Mouse (Mus musculus) G1E (cell line): ENCODE data around the gene Plekhj1. TPM values are rescaled to one million over a fixed set of nuclear protein-coding genes. Genes with fewer than 3 reads are reported as not detected.

Experiments
- ATAC-seq: 2 replicates; pipeline ENCODE4 v1.8.0; 2016; ENCODE audit warnings: mild to moderate bottlenecking; ENCODE audit not compliant: insufficient number of reproducible peaks, poor library complexity, low FRiP score, severe bottlenecking; ENCODE audit errors: extremely low read depth
- DNase-seq: peaks from one replicate; pipeline ENCODE4 v3.0.0; 2012; ENCODE audit warnings: low spot score
- H3K27me3 ChIP-seq: 2 replicates; pipeline ENCODE4 v1.6.1; 2012; ENCODE audit warnings: mild to moderate bottlenecking, low read length, inconsistent platforms; ENCODE audit not compliant: insufficient read depth
- H3K36me3 ChIP-seq: replicated peaks from 2 replicates; pipeline ENCODE3; 2012; ENCODE audit warnings: mild to moderate bottlenecking, inconsistent platforms
- H3K4me1 ChIP-seq: 2 replicates; pipeline ENCODE4 v1.6.1; 2012; ENCODE audit warnings: low read depth, low read length, inconsistent platforms, mixed read lengths; ENCODE audit not compliant: insufficient read depth
- H3K4me3 ChIP-seq: 2 replicates; pipeline ENCODE4 v1.5.1; 2012; ENCODE audit warnings: low read depth, mild to moderate bottlenecking, inconsistent platforms, low read length, moderate library complexity, mixed read lengths
- H3K9me3 ChIP-seq: replicated peaks from 2 replicates; pipeline ENCODE4 v1.6.1; 2012; ENCODE audit warnings: inconsistent platforms
- CTCF ChIP-seq: IDR thresholded peaks from 2 replicates; pipeline ENCODE4 v1.5.1; 2012; ENCODE audit warnings: low read depth, low read length, inconsistent platforms, mixed read lengths
- GATA1 ChIP-seq: IDR thresholded peaks from 2 replicates; pipeline ENCODE4 v1.6.1; 2012; ENCODE audit warnings: borderline replicate concordance, low read length, inconsistent platforms, mixed read lengths
- GATA2 ChIP-seq: IDR thresholded peaks from 2 replicates; pipeline ENCODE4 v1.6.1; 2012; ENCODE audit warnings: low read depth, low read length, inconsistent platforms, borderline replicate concordance
- POLR2AphosphoS5 ChIP-seq: IDR thresholded peaks from 2 replicates; pipeline ENCODE4 v1.6.1; 2012; ENCODE audit warnings: low read depth, low read length, inconsistent platforms; ENCODE audit not compliant: insufficient replicate concordance
- TAL1 ChIP-seq: conservative IDR thresholded peaks from 2 replicates; pipeline ENCODE4 v1.6.1; 2012; ENCODE audit warnings: low read depth, low read length, inconsistent platforms, mixed read lengths
- polyA plus RNA-seq: library from polyadenylated mRNA; stranded (reverse); fragments of >175 nt; gene quantifications from 2 replicates; pipeline ENCODE4 v1.2.3, GENCODE M21; 2012
- total RNA-seq, 2 experiments: library from RNA; stranded (forward) in 1 of 2; stranded (reverse) in 1 of 2; fragments of 200-1000 nt in 1 of 2; fragments of >200 nt in 1 of 2; fragmentation: Nextera tagmentation in 1 of 2; gene quantifications; 2 replicates each; pipeline ENCODE4 v1.2.3; 2014 to 2017

Gene Plekhj1
- total and polyA plus RNA-seq, 3 experiments, result 68.0 to 325 (median 122) TPM

DNA sequence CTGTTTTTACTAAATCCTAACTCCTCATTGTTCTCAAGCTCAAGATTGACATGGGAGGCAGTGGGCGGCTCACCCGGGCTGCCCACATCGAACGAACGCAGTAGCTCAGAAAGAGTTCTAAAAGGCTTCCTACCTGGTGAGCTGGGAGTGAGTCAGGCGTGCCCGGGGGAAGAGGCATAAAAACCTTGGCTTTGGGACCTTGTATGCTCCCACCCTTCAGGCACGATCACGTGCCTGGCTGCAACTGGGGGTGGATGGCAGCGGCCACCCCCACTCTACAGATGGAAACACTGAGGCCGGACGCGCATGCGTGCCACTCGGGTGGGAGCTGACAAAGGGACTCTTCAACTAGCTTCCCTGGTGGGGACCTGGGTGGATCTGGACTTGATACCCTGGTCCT is 43.9 kb upstream of the Plekhj1 start:
- no peaks in the 10 kb centered on the region for H3K9me3 ChIP-seq
- DNase-seq (no peak), ATAC-seq (no peak)
- peaks cover 11% of the 10 kb centered on the region for H3K4me1 ChIP-seq
- no peaks in the 10 kb centered on the region for H3K36me3 ChIP-seq
- H3K4me3 ChIP-seq, result no peak overlapping the region
- peaks cover 90% of the 10 kb centered on the region for H3K27me3 ChIP-seq
- no peak for TF ChIP-seq TAL1

DNA sequence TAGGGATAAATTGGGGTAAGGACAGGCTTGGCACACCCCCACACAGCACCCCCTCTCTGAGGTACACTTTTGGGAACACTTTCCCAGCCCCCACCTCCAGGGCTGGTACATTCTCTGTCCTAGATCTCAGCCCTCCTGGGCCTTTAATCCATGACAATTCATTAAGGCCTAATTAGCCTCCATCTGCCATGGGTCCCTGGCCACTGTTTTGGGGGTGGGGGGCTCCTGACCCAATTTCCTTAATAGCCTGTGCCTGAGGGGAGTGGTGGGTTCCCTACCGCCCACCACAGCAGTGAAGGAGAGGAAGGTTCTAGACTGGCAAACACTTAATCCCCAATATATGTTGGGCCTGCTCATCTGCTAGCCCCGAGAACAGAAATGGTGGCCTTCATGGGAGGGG is 43.3 kb upstream of the Plekhj1 start:
- Histone ChIP-seq H3K36me3 (no peaks in the 10 kb centered on the region), H3K27me3 (peaks cover 93% of the 10 kb centered on the region), H3K4me3 (no peak overlapping the region), H3K4me1 (peaks cover 17% of the 10 kb centered on the region), H3K9me3 (no peaks in the 10 kb centered on the region)
- no peak for TF ChIP-seq GATA2
- no peak for TF ChIP-seq GATA1
- no peak for TF ChIP-seq POLR2AphosphoS5
- TF ChIP-seq TAL1, result no peak
- TF ChIP-seq CTCF, result no peak
- ATAC-seq, result no peak
- no peak for DNase-seq

DNA sequence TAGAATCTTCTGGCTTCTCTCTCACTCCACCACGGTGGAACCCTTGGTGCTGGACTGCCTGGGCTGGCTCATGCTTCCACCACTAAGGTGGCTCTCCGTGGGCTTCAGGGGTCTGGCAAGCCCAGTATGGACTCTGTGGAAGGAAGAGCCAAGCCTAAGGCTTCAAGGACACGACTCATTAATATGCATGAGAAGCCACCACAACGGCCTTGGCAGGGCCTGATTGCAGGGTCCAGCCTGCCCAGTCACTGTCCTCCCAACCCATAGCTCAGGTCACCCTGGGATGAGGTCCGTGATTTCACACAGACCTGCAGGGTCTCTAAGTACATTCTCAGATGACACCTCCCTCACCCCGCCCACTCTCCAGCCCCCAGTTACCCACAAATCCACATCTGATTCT is 41.4 kb upstream of the Plekhj1 start:
- Histone ChIP-seq H3K9me3 (peaks cover 11% of the 10 kb centered on the region), H3K27me3 (peaks cover 93% of the 10 kb centered on the region), H3K4me1 (peaks cover 20% of the 10 kb centered on the region), H3K36me3 (no peaks in the 10 kb centered on the region), H3K4me3 (no peak overlapping the region)
- DNase-seq (no peak), ATAC-seq (no peak)
- TF ChIP-seq GATA1, result no peak
- TF ChIP-seq GATA2, result no peak
- TF ChIP-seq TAL1, result no peak

DNA sequence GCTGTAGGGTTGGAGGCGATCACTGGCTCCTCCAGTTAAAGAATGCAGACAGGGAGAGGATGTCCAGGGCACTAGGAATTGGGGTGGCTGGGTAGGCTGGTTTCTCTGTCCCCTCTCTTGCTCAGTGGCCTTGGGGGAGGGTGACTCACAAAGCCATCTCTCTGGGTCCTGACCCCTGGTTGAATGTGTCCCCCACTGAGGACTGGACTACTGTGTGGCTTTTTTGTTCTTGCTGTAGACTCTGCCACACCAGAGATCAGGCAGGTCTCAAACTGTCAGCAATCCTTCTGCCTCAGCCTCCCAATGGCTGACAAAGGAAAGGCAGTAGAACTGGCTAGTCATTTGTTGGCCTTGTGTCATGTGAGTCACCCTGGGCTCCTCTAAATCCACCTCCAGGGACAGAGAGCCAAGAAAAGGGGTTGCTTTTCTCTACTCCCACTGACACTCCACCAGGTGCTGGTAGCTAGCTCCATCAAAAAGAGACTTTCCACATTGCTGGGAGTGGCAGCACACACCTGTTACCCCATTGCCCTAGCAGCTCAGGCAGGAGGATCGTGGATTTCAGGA is 40.0 kb upstream of the Plekhj1 start:
- no peak for TF ChIP-seq GATA1
- no peak for TF ChIP-seq CTCF
- no peak for TF ChIP-seq POLR2AphosphoS5
- TF ChIP-seq GATA2, result no peak
- TF ChIP-seq TAL1, result no peak
- peaks cover 23% of the 10 kb centered on the region for H3K4me1 ChIP-seq
- peaks cover 88% of the 10 kb centered on the region for H3K27me3 ChIP-seq

DNA sequence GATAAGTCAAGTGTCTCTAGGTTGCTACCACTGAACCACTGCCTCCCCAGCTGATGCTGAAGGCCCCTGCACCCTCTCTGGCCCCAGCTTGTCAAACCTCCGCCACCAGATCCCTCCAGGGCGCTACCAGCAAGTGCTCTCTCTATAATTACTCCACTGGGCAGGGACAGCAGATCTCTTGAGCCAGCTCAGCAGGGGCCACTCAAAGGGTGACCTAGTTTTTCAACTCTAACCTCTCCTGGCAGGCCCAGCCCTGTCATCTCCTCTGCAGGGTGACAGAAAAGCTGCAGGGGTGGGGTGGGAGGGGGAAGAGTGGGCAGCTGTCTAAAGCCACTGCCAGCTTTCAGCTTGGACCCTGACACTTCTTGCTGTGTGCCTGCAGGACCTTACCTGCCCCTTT is 39.4 kb upstream of the Plekhj1 start:
- no peak for TF ChIP-seq TAL1
- no peak for TF ChIP-seq CTCF
- no peak for TF ChIP-seq GATA2
- TF ChIP-seq POLR2AphosphoS5, result no peak
- no peaks in the 10 kb centered on the region for H3K36me3 ChIP-seq
- DNase-seq, result no peak
- H3K4me1 ChIP-seq, result peaks cover 23% of the 10 kb centered on the region
- H3K4me3 ChIP-seq, result no peak overlapping the region
- H3K27me3 ChIP-seq, result peaks cover 86% of the 10 kb centered on the region
- peaks cover 18% of the 10 kb centered on the region for H3K9me3 ChIP-seq
- no peak for ATAC-seq

More for the DNA sequence above, 40.0 kb upstream of the Plekhj1 start:
- Histone ChIP-seq H3K4me3 (no peak overlapping the region), H3K9me3 (peaks cover 18% of the 10 kb centered on the region), H3K36me3 (no peaks in the 10 kb centered on the region)
- no peak for DNase-seq
- ATAC-seq, result no peak

DNA sequence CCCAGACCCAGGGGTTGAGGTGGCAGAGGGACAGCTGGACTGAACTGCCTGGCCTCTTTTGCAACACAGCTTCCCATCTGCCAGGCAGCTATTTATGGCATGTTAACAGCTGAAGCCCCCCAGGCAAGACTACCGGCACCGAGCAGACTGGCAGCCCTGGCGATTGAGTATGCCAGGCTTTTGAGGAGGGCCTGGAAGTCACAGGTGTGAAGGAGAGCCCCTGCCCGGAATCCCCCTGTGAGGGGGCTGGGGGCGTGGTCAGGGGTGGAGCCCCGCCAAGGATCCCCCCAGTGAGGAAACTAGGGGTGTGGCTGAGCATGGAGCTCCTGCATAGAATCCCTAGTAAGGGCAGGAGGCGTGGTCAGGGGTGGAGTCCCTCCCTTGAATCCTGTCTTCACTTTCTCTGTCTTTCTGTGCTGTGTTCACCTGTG is 38.5 kb upstream of the Plekhj1 start:
- DNase-seq (no peak), ATAC-seq (no peak)
- Histone ChIP-seq H3K27me3 (peaks cover 81% of the 10 kb centered on the region), H3K9me3 (peaks cover 18% of the 10 kb centered on the region), H3K36me3 (no peaks in the 10 kb centered on the region), H3K4me1 (peaks cover 26% of the 10 kb centered on the region), H3K4me3 (no peak overlapping the region)
- TF ChIP-seq GATA2 (no peak), GATA1 (no peak), TAL1 (no peak), POLR2AphosphoS5 (no peak), CTCF (no peak)

DNA sequence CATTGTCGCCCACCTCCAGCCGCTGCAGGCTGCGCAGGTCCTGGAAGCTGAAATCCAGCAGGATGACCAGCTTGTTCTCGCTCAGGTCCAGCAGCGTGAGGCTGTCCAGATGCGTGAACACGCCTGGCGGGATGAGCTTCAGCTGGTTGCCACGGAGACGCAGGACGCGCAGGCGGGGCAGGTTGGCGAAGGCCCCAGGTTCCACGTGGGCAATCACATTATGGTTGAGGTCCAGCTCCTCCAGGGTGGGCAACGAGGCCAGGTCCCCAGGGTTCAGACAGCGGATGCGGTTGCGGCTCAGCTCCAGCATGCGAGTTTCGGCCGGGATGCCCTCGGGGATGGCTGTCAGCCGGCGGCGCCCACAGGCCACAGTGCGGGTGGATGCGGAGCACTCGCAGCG is 37.2 kb upstream of the Plekhj1 start:
- DNase-seq, result no peak
- Histone ChIP-seq H3K4me3 (peak overlapping the region; percentile 6; the same call in 1 of the 2 replicates), H3K9me3 (peaks cover 18% of the 10 kb centered on the region), H3K27me3 (peaks cover 68% of the 10 kb centered on the region), H3K4me1 (peaks cover 39% of the 10 kb centered on the region), H3K36me3 (peaks cover 11% of the 10 kb centered on the region)
- no peak for TF ChIP-seq GATA1
- no peak for TF ChIP-seq POLR2AphosphoS5
- no peak for TF ChIP-seq TAL1
- no peak for TF ChIP-seq CTCF
- no peak for TF ChIP-seq GATA2
- ATAC-seq, result no peak

DNA sequence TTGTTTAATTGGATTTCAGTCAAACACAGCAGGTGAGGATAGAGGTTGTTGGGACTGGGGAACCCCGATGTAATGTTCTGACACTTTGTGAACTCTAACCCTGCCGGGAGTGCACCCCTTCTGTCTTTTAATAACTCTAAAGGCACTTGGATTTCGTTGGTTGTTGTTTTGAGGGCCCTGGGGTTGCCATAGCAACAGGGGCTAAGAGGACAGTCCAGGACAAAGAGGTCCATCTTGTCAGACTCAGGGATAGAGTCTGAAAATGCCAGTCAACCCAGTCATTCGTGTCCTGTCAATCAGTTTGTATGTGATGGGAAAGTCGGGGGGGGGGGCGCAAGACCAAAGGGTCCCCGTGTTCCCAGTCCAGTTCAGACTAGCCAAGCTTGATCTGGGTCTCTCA is 34.4 kb upstream of the Plekhj1 start:
- H3K27me3 ChIP-seq, result peaks cover 47% of the 10 kb centered on the region

More for the DNA sequence above, 34.4 kb upstream of the Plekhj1 start:
- DNase-seq, result no peak
- Histone ChIP-seq H3K36me3 (peaks cover 37% of the 10 kb centered on the region), H3K4me1 (peaks cover 58% of the 10 kb centered on the region), H3K9me3 (peaks cover 18% of the 10 kb centered on the region), H3K4me3 (no peak overlapping the region)
- no peak for ATAC-seq
- TF ChIP-seq CTCF (no peak), POLR2AphosphoS5 (no peak), GATA1 (no peak), TAL1 (no peak), GATA2 (no peak)
